Mouse (Mus musculus) bone marrow macrophage, adult 2 months (primary cell): ENCODE measurements around the gene Lama2.

Experiments
- CTCF ChIP-seq: IDR thresholded peaks from 2 replicates; pipeline ENCODE4 v1.5.1; 2012; ENCODE audit warnings: low read depth, mild to moderate bottlenecking, low read length, moderate library complexity
- POLR2A ChIP-seq: IDR thresholded peaks from 2 replicates; pipeline ENCODE4 v1.6.1; 2012; ENCODE audit warnings: mild to moderate bottlenecking, low read depth, low read length, borderline replicate concordance

GRCm38 (mm10) chr10:27077113-27077512, 542.4 kb downstream of the Lama2 start:
- TF ChIP-seq CTCF, result no peak
- TF ChIP-seq POLR2A, result no peak
